Mouse (Mus musculus): ENCODE results near the gene Bora.

DNA sequence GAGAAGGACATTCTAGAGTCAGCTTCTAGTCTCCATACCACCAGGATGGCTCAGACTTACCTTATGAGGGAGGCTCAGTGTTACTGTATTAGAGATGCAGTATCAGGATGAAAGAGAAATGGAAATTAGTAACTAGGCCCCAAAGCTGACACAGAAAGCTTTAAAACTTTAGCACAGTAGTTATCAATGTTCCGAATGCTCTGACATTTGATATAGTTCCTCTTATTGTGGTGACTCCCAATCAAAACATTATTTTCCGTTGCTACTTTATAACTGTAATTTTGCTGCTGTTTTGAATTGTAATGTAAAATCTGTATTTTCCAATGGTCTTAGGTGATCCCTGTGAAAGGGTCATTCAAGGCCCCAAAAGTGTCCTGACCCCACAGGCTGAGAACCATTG lies 60.6 kb downstream of the Bora start:
- no peak for TF ChIP-seq CTCF (conservative IDR thresholded peaks at IDR 0.05; ENCODE audit: low read length)
- TF ChIP-seq POU5F1 (IDR thresholded peaks at IDR 0.05; ENCODE audit: borderline replicate concordance, low read length) = no peak
- no peak for TF ChIP-seq NANOG (IDR thresholded peaks at IDR 0.05; ENCODE audit: borderline replicate concordance, low read length)
